Mouse (Mus musculus): ENCODE results near the gene Gm10310.
"Not testable (repeated sequence)": the region's sequence is repeated elsewhere in the genome, so short reads cannot be mapped to it uniquely, and the experiment has no call there.

The Gm10310 gene

GRCm38 (mm10) chr10:129984962-129985361 lies at the start of gene Gm10310:
Gene Gm10310, minus strand, starts transcription at chr10:129985062.
- not testable (repeated sequence) for DNase-seq

GRCm38 (mm10) chr10:130030048-130030447 lies 45.2 kb upstream of the Gm10310 start, which contains the start of gene Olfr821:
Gene Olfr821, plus strand, starts transcription at chr10:130030348.
- DNase-seq: no peak

- no peak for DNase-seq
Measured at GRCm38 (mm10) chr10:130012321-130012720, 27.5 kb upstream of the Gm10310 start, which contains the start of gene Olfr820. Gene Olfr820, plus strand, starts transcription at chr10:130012621.

GRCm38 (mm10) chr10:130005366-130005765 lies 20.5 kb upstream of the Gm10310 start:
- not testable (repeated sequence) for DNase-seq

- DNase-seq: not testable (repeated sequence)
Measured at GRCm38 (mm10) chr10:130004104-130004503, 19.2 kb upstream of the Gm10310 start.

GRCm38 (mm10) chr10:129981867-129982266 lies 3.0 kb downstream of the Gm10310 start:
- not testable (repeated sequence) for DNase-seq

- DNase-seq: not testable (repeated sequence)
Measured at GRCm38 (mm10) chr10:129976040-129976439, 8.8 kb downstream of the Gm10310 start, which contains the start of gene Olfr247. Gene Olfr247, minus strand, starts transcription at chr10:129976140.

GRCm38 (mm10) chr10:129972994-129973393 lies 11.9 kb downstream of the Gm10310 start:
- not testable (repeated sequence) for DNase-seq

- DNase-seq: not testable (repeated sequence)
Measured at GRCm38 (mm10) chr10:129967166-129967565, 17.7 kb downstream of the Gm10310 start, which contains the start of gene Olfr819. Gene Olfr819, minus strand, starts transcription at chr10:129967266.

- DNase-seq: not testable (repeated sequence)
Measured at GRCm38 (mm10) chr10:129966232-129966631, 18.6 kb downstream of the Gm10310 start.

- no peak for DNase-seq
Measured at GRCm38 (mm10) chr10:129949000-129949399, 35.9 kb downstream of the Gm10310 start, which contains the start of gene Olfr818. Gene Olfr818, minus strand, starts transcription at chr10:129949100.
